Mouse (Mus musculus): ENCODE data around the gene Fetub. TPM values are rescaled to one million over a fixed set of nuclear protein-coding genes. Genes with fewer than 3 reads are reported as not detected.

Gene Fetub
- polyA plus RNA-seq, 1 experiment from 2014 or later = 0.84 TPM

- H3K36me3 ChIP-seq (ENCODE audit: insufficient read depth, low read length) = no peaks in the 10 kb centered on the region
- no peak for TF ChIP-seq CTCF (IDR thresholded peaks at IDR 0.05; ENCODE audit: low read depth)
- 93% methylated on average over 8 of the region's 8 CpGs for WGBS
Measured at GRCm38 (mm10) chr16:22889716-22890115, 28.4 kb upstream of the Fetub start.

GRCm38 (mm10) chr16:22890683-22891510 is 27.2 kb upstream of the Fetub start, which contains the start of gene Ahsg:
Ahsg (plus strand) TSS chr16:22891277.
- H3K9ac ChIP-seq (ENCODE audit: low read depth, low read length) = no peak within 1 kb of the TSS
- 71% methylated on average over 11 of the region's 11 CpGs for WGBS
- no peaks in the 10 kb centered on the region for H3K4me1 ChIP-seq (replicated peaks; ENCODE audit: insufficient read depth, low read length)
- TF ChIP-seq CTCF (IDR thresholded peaks at IDR 0.05; ENCODE audit: low read depth) = no peak
- ATAC-seq (replicated peaks; ENCODE audit: low FRiP score, low read depth) (no peak), DNase-seq (ENCODE audit: low spot score) (no peak)
- no peaks in the 10 kb centered on the region for H3K27me3 ChIP-seq (ENCODE audit: insufficient read depth, low read length)
- no peaks in the 10 kb centered on the region for H3K9me3 ChIP-seq (replicated peaks; ENCODE audit: low read length)
- no peak within 1 kb of the TSS for H3K4me2 ChIP-seq (ENCODE audit: low read length)
- H3K36me3 ChIP-seq (ENCODE audit: insufficient read depth, low read length) = no peaks in the 10 kb centered on the region
- H3K27ac ChIP-seq = no peak within 1 kb of the TSS
- H3K4me3 ChIP-seq (replicated peaks; ENCODE audit: low read depth, low read length) = no peak within 1 kb of the TSS

More at GRCm38 (mm10) chr16:22889716-22890115, 28.4 kb upstream of the Fetub start:
- Histone ChIP-seq H3K9me3 (replicated peaks; ENCODE audit: low read length) (no peaks in the 10 kb centered on the region), H3K27ac (no peak overlapping the region), H3K27me3 (ENCODE audit: insufficient read depth, low read length) (no peaks in the 10 kb centered on the region), H3K4me2 (ENCODE audit: low read length) (no peak overlapping the region), H3K4me1 (replicated peaks; ENCODE audit: insufficient read depth, low read length) (no peaks in the 10 kb centered on the region), H3K9ac (ENCODE audit: low read depth, low read length) (no peak overlapping the region), H3K4me3 (replicated peaks; ENCODE audit: low read depth, low read length) (no peak overlapping the region)
- ATAC-seq (replicated peaks; ENCODE audit: low FRiP score, low read depth) (no peak), DNase-seq (ENCODE audit: low spot score) (no peak)

GRCm38 (mm10) chr16:22891733-22892154 is 26.4 kb upstream of the Fetub start:
- DNase-seq (ENCODE audit: low spot score) (no peak), ATAC-seq (replicated peaks; ENCODE audit: low FRiP score, low read depth) (no peak)
- H3K36me3 ChIP-seq (ENCODE audit: insufficient read depth, low read length) = no peaks in the 10 kb centered on the region
- H3K4me2 ChIP-seq (ENCODE audit: low read length) = no peak overlapping the region
- H3K4me3 ChIP-seq (replicated peaks; ENCODE audit: low read depth, low read length) = no peak overlapping the region
- no peak overlapping the region for H3K9ac ChIP-seq (ENCODE audit: low read depth, low read length)
- no peak for TF ChIP-seq CTCF (IDR thresholded peaks at IDR 0.05; ENCODE audit: low read depth)
- H3K27ac ChIP-seq = no peak overlapping the region
- no peaks in the 10 kb centered on the region for H3K27me3 ChIP-seq (ENCODE audit: insufficient read depth, low read length)
- H3K9me3 ChIP-seq (replicated peaks; ENCODE audit: low read length) = no peaks in the 10 kb centered on the region
- H3K4me1 ChIP-seq (replicated peaks; ENCODE audit: insufficient read depth, low read length) = no peaks in the 10 kb centered on the region
- WGBS = 89% methylated on average over 8 of the region's 8 CpGs

GRCm38 (mm10) chr16:22894095-22894494 is 24.0 kb upstream of the Fetub start:
- no peak for ATAC-seq (replicated peaks; ENCODE audit: low FRiP score, low read depth)
- no peak overlapping the region for H3K27ac ChIP-seq
- no peak for DNase-seq (ENCODE audit: low spot score)
- H3K36me3 ChIP-seq (ENCODE audit: insufficient read depth, low read length) = no peaks in the 10 kb centered on the region
- no peak overlapping the region for H3K9ac ChIP-seq (ENCODE audit: low read depth, low read length)
- H3K4me2 ChIP-seq (ENCODE audit: low read length) = no peak overlapping the region
- H3K9me3 ChIP-seq (replicated peaks; ENCODE audit: low read length) = no peaks in the 10 kb centered on the region
- no peak overlapping the region for H3K4me3 ChIP-seq (replicated peaks; ENCODE audit: low read depth, low read length)
- WGBS = 56% methylated on average over 7 of the region's 8 CpGs
- no peaks in the 10 kb centered on the region for H3K4me1 ChIP-seq (replicated peaks; ENCODE audit: insufficient read depth, low read length)
- TF ChIP-seq CTCF (IDR thresholded peaks at IDR 0.05; ENCODE audit: low read depth) = no peak
- H3K27me3 ChIP-seq (ENCODE audit: insufficient read depth, low read length) = no peaks in the 10 kb centered on the region

GRCm38 (mm10) chr16:22896618-22897017 is 21.5 kb upstream of the Fetub start:
- DNase-seq (ENCODE audit: low spot score) (no peak), ATAC-seq (replicated peaks; ENCODE audit: low FRiP score, low read depth) (no peak)
- 67% methylated on average over 2 of the region's 2 CpGs for WGBS
- Histone ChIP-seq H3K4me2 (ENCODE audit: low read length) (no peak overlapping the region), H3K9ac (ENCODE audit: low read depth, low read length) (no peak overlapping the region), H3K27ac (no peak overlapping the region), H3K4me3 (replicated peaks; ENCODE audit: low read depth, low read length) (no peak overlapping the region), H3K9me3 (replicated peaks; ENCODE audit: low read length) (no peaks in the 10 kb centered on the region), H3K27me3 (ENCODE audit: insufficient read depth, low read length) (no peaks in the 10 kb centered on the region), H3K36me3 (ENCODE audit: insufficient read depth, low read length) (no peaks in the 10 kb centered on the region), H3K4me1 (replicated peaks; ENCODE audit: insufficient read depth, low read length) (no peaks in the 10 kb centered on the region)
- no peak for TF ChIP-seq CTCF (IDR thresholded peaks at IDR 0.05; ENCODE audit: low read depth)

- Histone ChIP-seq H3K27me3 (ENCODE audit: insufficient read depth, low read length) (no peaks in the 10 kb centered on the region), H3K9me3 (replicated peaks; ENCODE audit: low read length) (no peaks in the 10 kb centered on the region), H3K4me3 (replicated peaks; ENCODE audit: low read depth, low read length) (no peak overlapping the region), H3K36me3 (ENCODE audit: insufficient read depth, low read length) (no peaks in the 10 kb centered on the region), H3K4me2 (ENCODE audit: low read length) (no peak overlapping the region), H3K4me1 (replicated peaks; ENCODE audit: insufficient read depth, low read length) (no peaks in the 10 kb centered on the region), H3K9ac (ENCODE audit: low read depth, low read length) (no peak overlapping the region), H3K27ac (no peak overlapping the region)
- ATAC-seq (replicated peaks; ENCODE audit: low FRiP score, low read depth) = no peak
- DNase-seq (ENCODE audit: low spot score) = no peak
- no peak for TF ChIP-seq CTCF (IDR thresholded peaks at IDR 0.05; ENCODE audit: low read depth)
- WGBS = 35% methylated on average over 5 of the region's 5 CpGs
Measured at GRCm38 (mm10) chr16:22899346-22899745, 18.8 kb upstream of the Fetub start.

Measured in kidney, postnatal 0 days (tissue).